Mouse (Mus musculus): ENCODE measurements around the gene Gm8879. TPM values are rescaled to one million over a fixed set of nuclear protein-coding genes. Genes with fewer than 3 reads are reported as not detected.
"Not testable (repeated sequence)": the region's sequence is repeated elsewhere in the genome, so short reads cannot be mapped to it uniquely, and the experiment has no call there.

Gm8879 gene
- polyA plus RNA-seq (2016; fragmentation: Nextera tagmentation; extraction: Ambion mirVana): not detected in 2 replicates

- no CpG with 5 or more reads among the region's 3 CpGs for WGBS
- not testable (repeated sequence) for H3K9ac ChIP-seq (replicated peaks); H3K27me3 ChIP-seq; H3K36me3 ChIP-seq; H3K4me2 ChIP-seq; H3K4me1 ChIP-seq (replicated peaks); H3K27ac ChIP-seq; H3K9me3 ChIP-seq; ATAC-seq (ENCODE audit: insufficient number of reproducible peaks, insufficient read depth, low FRiP score, low TSS enrichment, low read depth); H3K4me3 ChIP-seq (replicated peaks)
These were observed at the start of gene Gm8879 for GRCm38 (mm10) chr5:11127334-11127733. TSS of gene Gm8879 (plus strand) at chr5:11127634.

- H3K9me3 ChIP-seq; H3K27ac ChIP-seq; H3K4me3 ChIP-seq (replicated peaks); H3K4me1 ChIP-seq (replicated peaks); H3K9ac ChIP-seq (replicated peaks); H3K4me2 ChIP-seq; H3K36me3 ChIP-seq; H3K27me3 ChIP-seq; ATAC-seq (ENCODE audit: insufficient number of reproducible peaks, insufficient read depth, low FRiP score, low TSS enrichment, low read depth): not testable (repeated sequence)
- 94% methylated on average over 12 of the region's 12 CpGs for WGBS
These were observed 10.6 kb downstream of the Gm8879 start for GRCm38 (mm10) chr5:11138031-11138430.

Other genes with a start within 250 kb of the Gm8879 start
- gene Gm8871, start 179.8 kb upstream of the Gm8879 start, polyA plus RNA-seq (2016; fragmentation: Nextera tagmentation; extraction: Ambion mirVana): not detected in 2 replicates
- not detected in 2 replicates for gene Gm8857, start 179.8 kb upstream of the Gm8879 start, polyA plus RNA-seq (2016; fragmentation: Nextera tagmentation; extraction: Ambion mirVana)
- gene Gm5861, start 55.4 kb downstream of the Gm8879 start, polyA plus RNA-seq (2016; fragmentation: Nextera tagmentation; extraction: Ambion mirVana): not detected in 2 replicates
- not detected in 2 replicates for gene Gm8890, start 128.4 kb downstream of the Gm8879 start, polyA plus RNA-seq (2016; fragmentation: Nextera tagmentation; extraction: Ambion mirVana)
- not detected in 2 replicates for gene Speer1, start 213.9 kb downstream of the Gm8879 start, polyA plus RNA-seq (2016; fragmentation: Nextera tagmentation; extraction: Ambion mirVana)